22 mouse cellular contexts compared by ENCODE assay signal in the genomic region with DNA sequence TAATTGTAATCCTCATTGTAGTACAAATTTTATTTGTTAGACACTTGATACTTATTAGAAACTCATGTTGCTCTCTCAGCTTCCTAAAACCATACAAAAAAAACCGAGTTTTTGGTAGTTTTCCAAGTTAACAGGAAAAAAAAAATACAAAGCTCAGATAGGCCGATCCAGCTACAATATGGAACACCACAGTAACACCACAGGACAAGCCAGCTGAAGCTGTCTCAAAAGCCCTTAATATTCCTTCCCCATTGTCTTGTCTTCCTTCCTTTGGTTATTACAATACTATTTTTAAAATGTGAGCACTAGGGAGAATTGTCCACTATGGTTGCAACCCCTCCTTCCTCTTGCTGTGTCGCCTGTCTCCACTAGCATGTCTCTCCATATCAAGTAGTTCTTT.
DNase-seq lines count a peak whose midpoint lies in the region; ATAC-seq and TF ChIP-seq lines count a peak whose summit lies in the region.
"Had no signal": no experiment of that assay in that cellular context is flagged by ENCODE, and none has a peak within 500 bp of the region (broad histone marks: within the 10 kb centered on the region; RNA-seq: fewer than 3 reads in every experiment).

No protein-coding gene starts in this region.

- no peaks in the 10 kb centered on the region for H3K4me1 ChIP-seq in lung, embryonic 14.5 days (ENCODE audit: insufficient read depth)
- H3K4me1 ChIP-seq in lung, adult 2 months (ENCODE audit: control insufficient read depth, insufficient read depth, low read length): no peaks in the 10 kb centered on the region
- no peaks in the 10 kb centered on the region for H3K4me1 ChIP-seq in lung, embryonic 15.5 days
- no peaks in the 10 kb centered on the region for H3K4me1 ChIP-seq in lung, embryonic 16.5 days (replicated peaks; ENCODE audit: control insufficient read depth, insufficient read depth, low read length)
- no peaks in the 10 kb centered on the region for H3K4me1 ChIP-seq in lung, postnatal 0 days (ENCODE audit: insufficient read depth, low read depth, low read length)

- H3K36me3 ChIP-seq in lung, embryonic 14.5 days (ENCODE audit: insufficient read depth): no peaks in the 10 kb centered on the region
- H3K36me3 ChIP-seq in lung, embryonic 15.5 days: no peaks in the 10 kb centered on the region
- no peaks in the 10 kb centered on the region for H3K36me3 ChIP-seq in lung, embryonic 16.5 days (ENCODE audit: control insufficient read depth, insufficient read depth, low read length)
- H3K36me3 ChIP-seq in lung, postnatal 0 days (ENCODE audit: insufficient read depth, low read length): no peaks in the 10 kb centered on the region
- H3K36me3 ChIP-seq: G1E had no signal

- no peak overlapping the region for H3K4me2 ChIP-seq in lung, embryonic 14.5 days
- no peak overlapping the region for H3K4me2 ChIP-seq in lung, embryonic 15.5 days
- H3K4me2 ChIP-seq in lung, embryonic 16.5 days (ENCODE audit: low read depth, low read length): no peak overlapping the region
- no peak overlapping the region for H3K4me2 ChIP-seq in lung, postnatal 0 days (replicated peaks; ENCODE audit: low read depth, low read length)

- TF ChIP-seq EP300 in lung, postnatal 0 days (IDR thresholded peaks at IDR 0.05): no peak

- H3K27ac ChIP-seq in lung, embryonic 14.5 days (ENCODE audit: low read depth): no peak overlapping the region
- no peak overlapping the region for H3K27ac ChIP-seq in lung, embryonic 15.5 days
- no peak overlapping the region for H3K27ac ChIP-seq in lung, embryonic 16.5 days (ENCODE audit: low read length)
- H3K27ac ChIP-seq in lung, postnatal 0 days (ENCODE audit: low read length): no peak overlapping the region

- no peak overlapping the region for H3K4me3 ChIP-seq in lung, embryonic 14.5 days (ENCODE audit: low read depth, low read length)
- no peak overlapping the region for H3K4me3 ChIP-seq in lung, adult 2 months (replicated peaks; ENCODE audit: extremely low read depth, low read depth, low read length)
- no peak overlapping the region for H3K4me3 ChIP-seq in lung, embryonic 15.5 days
- no peak overlapping the region for H3K4me3 ChIP-seq in lung, embryonic 16.5 days (ENCODE audit: low read length)
- H3K4me3 ChIP-seq in lung, postnatal 0 days (ENCODE audit: low read depth, low read length): no peak overlapping the region

- no peaks in the 10 kb centered on the region for H3K27me3 ChIP-seq in lung, embryonic 14.5 days (ENCODE audit: insufficient read depth, low read length)
- no peaks in the 10 kb centered on the region for H3K27me3 ChIP-seq in lung, embryonic 15.5 days
- no peaks in the 10 kb centered on the region for H3K27me3 ChIP-seq in lung, embryonic 16.5 days (ENCODE audit: control insufficient read depth, insufficient read depth, low read depth, low read length)
- H3K27me3 ChIP-seq in lung, postnatal 0 days (replicated peaks; ENCODE audit: insufficient read depth, low read length): no peaks in the 10 kb centered on the region
- H3K27me3 ChIP-seq: CH12.LX had no signal

- no peak overlapping the region for H3K9ac ChIP-seq in lung, embryonic 14.5 days
- H3K9ac ChIP-seq in lung, embryonic 15.5 days: no peak overlapping the region
- no peak overlapping the region for H3K9ac ChIP-seq in lung, embryonic 16.5 days (ENCODE audit: low read length)
- no peak overlapping the region for H3K9ac ChIP-seq in lung, postnatal 0 days (replicated peaks; ENCODE audit: low read depth)

- 31% methylated on average over 3 of the region's 3 CpGs for WGBS in lung, embryonic 14.5 days
- 32% methylated on average over 3 of the region's 3 CpGs for WGBS in lung, adult 2 months
- 34% methylated on average over 3 of the region's 3 CpGs for WGBS in lung, embryonic 15.5 days
- WGBS in lung, embryonic 16.5 days: 33% methylated on average over 3 of the region's 3 CpGs
- WGBS in lung, postnatal 0 days: 28% methylated on average over 3 of the region's 3 CpGs

- no peak for TF ChIP-seq CTCF in lung, embryonic 14.5 days (IDR thresholded peaks at IDR 0.05; ENCODE audit: low read depth)
- TF ChIP-seq CTCF in lung, adult 2 months (IDR thresholded peaks at IDR 0.05; ENCODE audit: insufficient read depth, low read length): no peak
- no peak for TF ChIP-seq CTCF in lung, postnatal 0 days (IDR thresholded peaks at IDR 0.05)

- peak; percentile 79; the same call in 1 of the 2 replicates for ATAC-seq in lung, embryonic 14.5 days (ENCODE audit: insufficient read depth)
- ATAC-seq in lung, embryonic 15.5 days (ENCODE audit: borderline replicate concordance, extremely low read depth, low FRiP score, low TSS enrichment): peak; percentile 81; the same call in 1 of the 2 replicates
- peak; percentile 90 for ATAC-seq in lung, embryonic 16.5 days (ENCODE audit: low read depth)
- ATAC-seq in lung, postnatal 0 days: 0 out of 2 replicates have a peak, but pooled peaks have one; percentile 23
- ATAC-seq: activated CD4-positive, CD25-positive, alpha-beta regulatory T cell, adult 4 months; CD4-positive, CD25-positive, alpha-beta regulatory T cell, adult 4 months; Patski had no signal

- no peak for TF ChIP-seq POLR2A in lung, adult 2 months (IDR thresholded peaks at IDR 0.05; ENCODE audit: borderline replicate concordance, extremely low read depth, low read depth, low read length)

- DNase-seq in lung, embryonic 14.5 days: peak; percentile 84
- DNase-seq in lung, adult 2 months: no peak
- no peak for DNase-seq in lung, postnatal 10 days
- DNase-seq in lung, postnatal 4 days: no peak
- peak; percentile 25 for DNase-seq in lung, postnatal 0 days (ENCODE audit: low spot score)
- no peak for DNase-seq in lung, postnatal 14 days
- DNase-seq: adrenal gland, adult 2 months; adrenal gland, adult 8-10 months; adrenal gland, postnatal 10 days; adrenal gland, postnatal 14 days; adrenal gland, postnatal 25 days; adrenal gland, postnatal 36 days; B cell, adult 2 months; cerebellum, adult 11 months; cerebellum, adult 11-12 months had no signal

- no peaks in the 10 kb centered on the region for H3K9me3 ChIP-seq in lung, embryonic 14.5 days (ENCODE audit: low read depth, low read length)
- no peaks in the 10 kb centered on the region for H3K9me3 ChIP-seq in lung, embryonic 15.5 days
- H3K9me3 ChIP-seq in lung, embryonic 16.5 days (ENCODE audit: control insufficient read depth, low read length): no peaks in the 10 kb centered on the region
- H3K9me3 ChIP-seq in lung, postnatal 0 days (ENCODE audit: low read length): no peaks in the 10 kb centered on the region
- H3K9me3 ChIP-seq: G1E had no signal

Comparison
In these comparisons a context has a peak if more than half of its experiments do, and no peak if none do; other contexts are left out.
1. DNase-seq: peak in lung, embryonic 14.5 days (single experiment) and lung, postnatal 0 days (single experiment); none in lung, adult 2 months (single experiment), lung, postnatal 10 days (single experiment), lung, postnatal 4 days (0 of 2) and lung, postnatal 14 days (single experiment).
2. ATAC-seq: peak in every context shown above with its lines; median percentile 90 in lung, embryonic 16.5 days; 81 in lung, embryonic 15.5 days; 79 in lung, embryonic 14.5 days; 23 in lung, postnatal 0 days.